Mouse (Mus musculus) ES-E14 (cell line): ENCODE results near the gene Stat5b. TPM values are rescaled to one million over a fixed set of nuclear protein-coding genes. Genes with fewer than 3 reads are reported as not detected.

ENCODE experiments used
- DNase-seq: peaks from one replicate; pipeline ENCODE4 v3.0.0-alpha.2; 2013; ENCODE audit warnings: low read depth, low spot score
- H3K27ac ChIP-seq: 2 replicates; pipeline ENCODE4 v1.5.1; 2012; ENCODE audit warnings: low read depth, mild to moderate bottlenecking, low read length, moderate library complexity, mixed read lengths; ENCODE audit not compliant: poor library complexity, insufficient read depth, severe bottlenecking
- H3K36me3 ChIP-seq: 2 replicates; pipeline ENCODE4 v1.6.1; 2012; ENCODE audit warnings: mild to moderate bottlenecking, low read length, moderate library complexity, mixed read lengths; ENCODE audit not compliant: control insufficient read depth, poor library complexity, insufficient read depth, severe bottlenecking
- H3K4me1 ChIP-seq, 2 experiments: fragments of 150-350 bp in 1 of 2; sonication (generic) in 1 of 2; 2 replicates each; pipeline ENCODE4 v1.6.1; 2012; ENCODE audit warnings: low read length in 2 of 2, mild to moderate bottlenecking in 1 of 2, mixed read lengths in 1 of 2; ENCODE audit not compliant: control insufficient read depth in 2 of 2, insufficient read depth in 2 of 2, poor library complexity in 1 of 2
- H3K4me3 ChIP-seq, 2 experiments: fragments of 150-350 bp in 1 of 2; sonication (generic) in 1 of 2; 2 replicates each; pipeline ENCODE4 v1.5.1; 2012; ENCODE audit warnings: low read length in 2 of 2, low read depth in 1 of 2, mild to moderate bottlenecking in 1 of 2, mixed read lengths in 1 of 2; ENCODE audit not compliant: insufficient read depth in 1 of 2, poor library complexity in 1 of 2, severe bottlenecking in 1 of 2
- H3K9ac ChIP-seq: 2 replicates; pipeline ENCODE4 v1.6.1; 2012; ENCODE audit warnings: low read depth, mild to moderate bottlenecking, low read length, mixed read lengths; ENCODE audit not compliant: poor library complexity, insufficient read depth, severe bottlenecking
- H3K9me3 ChIP-seq: fragments of 150-350 bp; sonication (generic); 2 replicates; pipeline ENCODE4 v1.6.1; 2012; ENCODE audit warnings: low read depth, mild to moderate bottlenecking, low read length; ENCODE audit not compliant: control insufficient read depth, insufficient read depth
- CHD2 ChIP-seq: IDR thresholded peaks from 2 replicates; pipeline ENCODE4 v1.6.1; 2014; ENCODE audit warnings: mild to moderate bottlenecking, low read depth, low read length, inconsistent platforms
- HCFC1 ChIP-seq: IDR thresholded peaks from 2 replicates; pipeline ENCODE4 v1.6.1; 2012; ENCODE audit warnings: low read length, inconsistent platforms, borderline replicate concordance; ENCODE audit not compliant: insufficient read depth
- MAFK ChIP-seq: IDR thresholded peaks from 2 replicates; pipeline ENCODE4 v1.6.1; 2014; ENCODE audit warnings: mild to moderate bottlenecking, low read depth, low read length, inconsistent platforms; ENCODE audit not compliant: insufficient read depth
- ZC3H11A ChIP-seq: IDR thresholded peaks from 2 replicates; pipeline ENCODE4 v1.6.1; 2012; ENCODE audit warnings: low read depth, mild to moderate bottlenecking, inconsistent platforms, low read length, borderline replicate concordance
- ZNF384 ChIP-seq: IDR thresholded peaks from 2 replicates; pipeline ENCODE4 v1.6.1; 2012; ENCODE audit warnings: low read depth, low read length, inconsistent platforms
- in situ Hi-C, 2 experiments: fragments of 600-800 bp; cut with MboI; formaldehyde crosslinking; loops; one replicate each; pipeline ENCODE4 v1.15.1; 2025; ENCODE audit warnings: low sequenced_read_pairs in 2 of 2, inconsistent platforms in 1 of 2; ENCODE audit not compliant: unreplicated experiment in 2 of 2
- total RNA-seq: library from RNA; depleted of rRNA; stranded (reverse); fragments of 300-350 nt; gene quantifications from 2 replicates; pipeline ENCODE4 v1.2.3, GENCODE M21; 2012; rRNA removed

Stat5b gene
- total RNA-seq, 1 experiment: 3.4 TPM

DNA sequence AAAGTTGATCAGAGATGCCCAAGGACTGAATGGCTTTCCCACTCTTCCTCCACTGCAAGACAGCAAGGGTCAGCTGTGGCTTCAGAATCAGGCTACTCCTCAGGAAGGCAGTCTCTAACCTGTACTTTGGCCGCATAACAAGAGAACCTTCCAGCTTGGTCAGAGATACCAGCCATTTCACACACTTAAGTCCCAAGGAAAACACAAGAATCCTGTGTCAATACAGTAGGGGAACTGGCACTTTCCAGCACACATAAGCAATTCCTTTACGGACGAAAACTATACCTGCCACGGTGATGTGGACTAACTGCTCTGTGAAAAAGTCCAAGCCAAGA lies 113.8 kb downstream of the Stat5b start:
- Histone ChIP-seq H3K27ac (no peak overlapping the region), H3K9ac (peak overlapping the region; percentile 93), H3K4me3 (peak overlapping the region; percentile 92), H3K36me3 (peaks cover 2% of the 10 kb centered on the region; the same call in 1 of the 2 replicates), H3K9me3 (no peaks in the 10 kb centered on the region), H3K4me1 (peaks cover 8 to 10% of the 10 kb centered on the region in 2 experiments; a peak in 3 of 4 replicates)
- in situ Hi-C loops: no loop called here
- TF ChIP-seq ZC3H11A (no peak), MAFK (no peak), ZNF384 (no peak), HCFC1 (no peak), CHD2 (no peak)
- DNase-seq: no peak

DNA sequence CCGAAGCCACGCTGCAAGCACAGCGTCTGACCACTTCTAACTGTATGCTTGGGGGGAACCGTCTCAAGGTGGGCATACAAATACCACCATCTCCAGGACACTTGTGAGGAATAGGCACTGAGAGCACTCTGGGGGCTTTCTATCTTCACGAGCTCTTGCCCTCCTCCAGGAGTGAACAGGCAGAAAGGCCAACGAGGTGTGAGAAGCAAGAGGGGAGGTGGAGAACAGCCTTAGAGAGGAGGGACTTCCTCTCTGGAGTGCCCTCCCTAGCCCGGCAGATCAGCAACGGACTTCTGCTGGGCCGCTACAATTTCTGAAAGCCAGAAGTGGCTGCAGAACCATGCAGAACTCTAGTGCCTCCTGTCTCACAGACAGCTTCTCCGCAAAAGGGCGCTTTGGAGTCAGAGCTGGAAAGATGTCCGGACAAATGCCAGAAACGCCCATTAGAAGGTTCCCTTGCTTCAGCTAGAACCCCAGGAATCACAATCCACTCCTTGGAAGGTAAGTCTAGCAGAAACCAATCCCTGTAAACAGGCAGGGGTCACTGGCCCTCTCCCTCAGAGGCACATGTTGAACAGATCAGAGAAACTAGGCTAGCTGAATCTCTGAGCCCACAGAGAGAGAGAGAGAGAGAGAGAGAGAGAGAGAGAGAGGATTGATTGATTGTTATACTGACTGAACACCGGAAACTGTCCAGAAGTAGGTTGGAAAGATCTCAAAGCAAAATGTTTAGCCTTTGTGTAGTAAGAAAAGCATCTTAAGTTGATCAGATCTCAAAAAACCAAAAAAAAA lies 114.4 kb downstream of the Stat5b start:
- peak overlapping the region; percentile 44; the same call in 1 of the 2 replicates for H3K27ac ChIP-seq
- in situ Hi-C loops: no loop called here

DNA sequence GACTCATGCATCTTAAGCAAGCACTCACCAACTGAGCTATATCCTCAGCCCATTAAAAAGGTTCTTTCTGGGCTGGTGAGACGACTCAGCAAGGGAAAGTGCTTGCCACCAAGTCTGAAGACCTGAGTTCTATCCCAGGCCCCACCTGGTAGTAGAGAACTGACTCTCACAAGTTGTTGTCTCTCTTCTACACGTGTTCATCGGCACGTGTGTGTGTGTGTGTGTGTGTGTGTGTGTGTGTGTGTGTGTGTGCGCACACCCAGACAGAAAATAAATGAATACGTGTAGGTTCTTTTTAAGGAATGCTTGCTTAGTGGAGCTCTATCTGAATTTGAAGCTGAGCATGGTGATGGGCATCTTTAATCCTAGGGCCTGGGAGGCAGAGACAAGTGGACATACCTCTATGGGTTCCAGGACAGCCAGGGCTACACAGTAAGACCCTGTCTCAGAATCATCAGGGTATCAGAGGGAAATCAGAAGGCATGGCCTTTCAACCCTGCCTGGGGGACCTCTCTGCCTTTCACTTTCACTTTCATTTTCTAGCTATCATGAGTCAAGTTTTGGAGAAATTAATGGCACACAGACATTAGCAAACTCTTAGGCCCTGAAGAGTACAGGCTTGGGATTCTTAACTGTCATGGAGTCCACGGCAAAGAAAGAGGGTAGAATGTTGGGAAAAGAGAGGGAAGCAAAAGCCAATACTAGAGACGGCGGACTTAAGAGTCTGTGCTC lies 115.2 kb downstream of the Stat5b start:
- in situ Hi-C loops: no loop called here
- 0 out of 2 replicates have a peak overlapping the region, but pooled peaks have one; percentile 44 for H3K27ac ChIP-seq
- H3K4me1 ChIP-seq: peaks cover 8 to 18% of the 10 kb centered on the region in 2 experiments; a peak in 3 of 4 replicates
- H3K9me3 ChIP-seq: no peaks in the 10 kb centered on the region
- H3K9ac ChIP-seq: peak overlapping the region; percentile 63; the same call in 1 of the 2 replicates
- H3K4me3 ChIP-seq: no peak overlapping the region; a peak in 1 of 4 replicates
- DNase-seq: no peak
- peaks cover 2% of the 10 kb centered on the region; the same call in 1 of the 2 replicates for H3K36me3 ChIP-seq
- TF ChIP-seq HCFC1 (no peak), ZC3H11A (no peak), ZNF384 (no peak), CHD2 (no peak), MAFK (no peak)

More for the DNA sequence above, 114.4 kb downstream of the Stat5b start:
- TF ChIP-seq MAFK (no peak), ZNF384 (no peak), HCFC1 (no peak), CHD2 (no peak), ZC3H11A (no peak)
- Histone ChIP-seq H3K4me3 (peak overlapping the region; percentile 45), H3K4me1 (peaks cover 8 to 11% of the 10 kb centered on the region in 2 experiments; a peak in 3 of 4 replicates), H3K36me3 (peaks cover 2% of the 10 kb centered on the region; the same call in 1 of the 2 replicates), H3K9me3 (no peaks in the 10 kb centered on the region), H3K9ac (peak overlapping the region; percentile 63; the same call in 1 of the 2 replicates)
- no peak for DNase-seq

Other genes with a start within 250 kb of the Stat5b start
- gene Nkiras2, start 231.5 kb downstream of the Stat5b start, total RNA-seq: 27.3 and 30.7 TPM in 2 replicates
- gene Dnajc7, start 230.6 kb downstream of the Stat5b start, total RNA-seq: 139 and 208 TPM in 2 replicates
- gene Zfp385c, start 158.3 kb downstream of the Stat5b start, total RNA-seq: 0.09 and 0.37 TPM in 2 replicates
- 2.3 and 4.1 TPM in 2 replicates for gene Dhx58, start 146.5 kb downstream of the Stat5b start, total RNA-seq
- 40.8 and 44.4 TPM in 2 replicates for gene Kat2a, start 138.3 kb downstream of the Stat5b start, total RNA-seq
- gene Hspb9, start 136.9 kb downstream of the Stat5b start, total RNA-seq: 0.49 and 1.6 TPM in 2 replicates
- 83.8 and 124 TPM in 2 replicates for gene Rab5c, start 112.5 kb downstream of the Stat5b start, total RNA-seq
- 0.45 and 0.48 TPM in 2 replicates for gene Kcnh4, start 90.8 kb downstream of the Stat5b start, total RNA-seq
- not detected in 2 replicates for gene Hcrt, start 87.8 kb downstream of the Stat5b start, total RNA-seq
- gene Ghdc, start 79.8 kb downstream of the Stat5b start, total RNA-seq: 16.5 and 26.4 TPM in 2 replicates
- 1.7 TPM in 2 replicates for gene Stat5a, start 8.6 kb upstream of the Stat5b start, total RNA-seq
- gene Stat3, start 88.8 kb upstream of the Stat5b start, total RNA-seq: 61.5 and 78.9 TPM in 2 replicates
- gene Cavin1, start 120.2 kb upstream of the Stat5b start, total RNA-seq: 16.4 and 30.7 TPM in 2 replicates
- gene Atp6v0a1, start 158.7 kb upstream of the Stat5b start, total RNA-seq: 38.1 and 43.4 TPM in 2 replicates
- 4.7 and 9.2 TPM in 2 replicates for gene Naglu, start 219.3 kb upstream of the Stat5b start, total RNA-seq
- 2.4 and 3.4 TPM in 2 replicates for gene Hsd17b1, start 227.7 kb upstream of the Stat5b start, total RNA-seq
- 21.9 and 22.9 TPM in 2 replicates for gene Coasy, start 231.8 kb upstream of the Stat5b start, total RNA-seq
- 30.7 and 42.0 TPM in 2 replicates for gene Mlx, start 236.6 kb upstream of the Stat5b start, total RNA-seq
- 20.6 and 31.5 TPM in 2 replicates for gene Psmc3ip, start 244.7 kb upstream of the Stat5b start, total RNA-seq